Mouse (Mus musculus): Measurements from ENCODE around the gene Lrmda.
A peak's percentile ranks its signal among the peaks of the same experiment; 100 is the strongest.

Gene Lrmda

GRCm38 (mm10) chr14:22019252-22019948 lies at the start of gene Lrmda:
Lrmda (plus strand) TSS chr14:22019712.
- DNase-seq = peak; percentile 71

GRCm38 (mm10) chr14:21981462-21981861 lies 38.0 kb upstream of the Lrmda start:
- DNase-seq = peak; percentile 52

GRCm38 (mm10) chr14:21982096-21982591 lies 37.4 kb upstream of the Lrmda start:
- DNase-seq = no peak

DNA sequence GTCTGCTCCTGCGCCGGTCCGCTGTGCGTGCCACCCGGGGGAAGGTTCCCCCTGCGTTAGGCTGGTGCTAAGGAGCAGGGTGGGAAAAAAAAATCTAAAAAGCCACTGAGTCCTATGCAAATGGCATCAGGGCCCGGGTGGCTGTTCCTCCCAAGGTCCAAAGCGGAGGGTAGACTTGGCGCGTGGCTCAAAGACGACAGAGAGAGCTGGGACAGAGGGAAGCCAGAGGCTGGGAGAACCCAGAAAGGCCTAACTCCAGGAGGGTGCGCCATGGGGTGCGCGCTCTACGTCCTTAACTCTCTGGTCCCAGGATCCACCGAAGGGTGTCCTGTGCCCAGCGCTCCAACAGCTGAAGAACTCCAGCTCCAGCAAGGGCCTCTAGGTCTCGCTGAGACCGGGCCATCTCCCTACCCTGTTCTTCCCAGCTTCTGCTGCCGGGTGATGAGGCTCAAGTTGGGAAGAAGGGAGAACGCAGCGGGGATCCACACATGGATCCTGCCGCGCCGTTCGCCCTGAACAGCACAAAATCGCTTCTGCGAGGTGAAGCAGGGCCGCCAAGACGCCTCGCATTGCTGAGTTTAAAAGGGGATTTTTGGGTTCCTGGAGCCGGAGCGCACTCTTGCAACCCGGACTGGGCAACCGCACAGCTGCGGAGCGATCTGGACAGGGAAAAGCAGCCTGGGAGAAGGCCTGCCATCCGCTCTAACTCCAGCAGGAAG lies 36.8 kb upstream of the Lrmda start:
- no peak for DNase-seq

- DNase-seq = no peak
These were observed 36.1 kb upstream of the Lrmda start for GRCm38 (mm10) chr14:21983311-21983949.

DNA sequence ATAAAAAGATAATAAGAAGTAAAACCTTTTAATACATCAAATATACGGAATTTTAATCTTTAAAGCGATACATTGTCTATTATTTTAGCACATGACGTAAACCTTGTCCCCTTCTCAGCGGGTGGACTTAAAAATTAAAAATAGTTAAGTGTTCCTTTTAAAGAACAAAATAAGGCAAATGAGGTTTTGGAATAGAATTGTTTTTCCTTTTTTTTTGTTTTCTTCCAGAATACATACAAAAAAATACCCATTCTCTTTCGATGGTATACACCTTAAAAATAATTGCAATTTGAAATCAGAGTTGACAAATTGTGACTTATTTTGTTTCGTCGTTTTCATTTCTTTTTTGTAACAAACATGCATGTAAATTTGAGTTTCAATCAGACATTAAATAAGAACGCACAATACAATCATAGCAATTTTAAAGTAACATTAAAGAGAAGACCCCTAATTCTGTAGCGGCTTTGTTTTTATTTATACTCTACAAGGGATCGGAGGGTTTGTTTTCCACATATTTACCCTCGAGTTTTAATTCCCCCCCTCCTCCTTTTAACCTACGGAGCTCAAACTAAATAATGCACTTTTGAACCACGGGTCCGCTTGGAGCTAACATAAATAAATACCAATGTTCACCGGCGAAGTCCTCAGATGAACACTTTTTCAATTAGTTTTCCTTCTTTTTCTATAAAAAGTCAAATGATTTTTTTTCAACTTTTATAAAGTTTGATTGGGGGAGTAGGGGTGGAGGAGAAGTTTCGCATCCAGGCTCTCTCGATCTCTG lies 35.4 kb upstream of the Lrmda start:
- no peak for DNase-seq

GRCm38 (mm10) chr14:21984757-21985425 lies 34.6 kb upstream of the Lrmda start:
- DNase-seq = peak; percentile 7

DNA sequence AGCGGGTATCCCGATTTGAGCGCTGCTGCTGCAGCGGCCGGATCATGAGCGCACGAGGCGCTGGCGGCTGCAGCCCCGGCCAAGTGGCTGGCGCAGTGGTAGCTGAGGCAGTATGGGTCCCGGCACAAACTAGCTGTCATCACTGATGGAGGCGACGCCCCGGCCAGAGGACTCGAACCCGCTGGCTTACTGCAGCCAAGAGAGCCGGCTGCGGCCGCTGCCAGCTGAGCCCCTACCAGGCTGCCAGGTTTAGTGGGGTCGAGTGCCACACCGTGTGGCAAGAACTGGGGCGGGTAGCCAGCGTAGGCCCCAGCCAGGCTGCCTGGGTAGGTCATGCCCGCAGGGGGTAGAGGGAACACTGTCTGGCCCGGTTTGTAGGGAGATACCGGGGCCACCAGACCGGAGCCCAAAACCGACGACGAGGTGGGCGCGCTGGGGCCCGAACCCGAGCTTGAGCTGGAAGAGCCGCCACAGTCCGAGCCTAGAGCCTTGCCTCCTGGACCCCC lies 34.0 kb upstream of the Lrmda start:
- DNase-seq = no peak

DNA sequence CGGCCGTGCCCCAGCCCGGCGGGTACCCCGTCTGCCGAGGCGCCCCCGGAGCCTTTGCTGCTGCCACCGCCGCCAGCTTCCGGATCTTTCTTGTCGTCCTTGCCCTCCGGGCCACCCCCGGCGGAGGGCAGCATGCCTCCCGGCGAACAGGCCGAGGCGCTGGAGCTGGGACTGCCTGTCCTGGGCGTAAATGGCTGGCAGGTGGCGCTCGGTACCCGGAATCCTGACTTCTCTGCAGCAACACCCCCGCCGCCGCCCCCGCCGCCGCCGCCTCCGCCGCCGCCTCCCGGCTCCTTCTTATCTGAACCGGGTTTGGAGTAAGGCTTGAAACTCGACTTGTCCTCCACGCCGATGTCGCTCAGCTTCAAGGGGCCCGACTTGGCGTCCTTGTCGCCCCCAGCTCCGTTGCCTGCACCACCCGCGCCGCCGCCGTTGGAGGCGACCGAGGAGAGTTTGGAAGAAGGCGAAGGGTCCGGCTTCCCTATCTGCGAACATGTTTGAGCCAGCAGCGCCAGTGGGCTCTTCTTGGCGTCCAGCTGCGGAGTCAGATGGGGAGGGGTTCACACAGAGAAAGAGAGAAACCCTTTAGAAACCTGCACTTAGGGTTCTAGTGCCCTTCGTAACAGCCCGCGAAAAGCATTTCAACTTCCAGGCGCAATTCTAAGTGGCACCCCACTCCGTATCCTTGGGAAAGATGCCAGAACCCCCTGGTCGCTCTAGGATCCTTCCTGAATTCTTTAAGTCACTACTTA lies 33.4 kb upstream of the Lrmda start:
- peak; percentile 88 for DNase-seq

DNA sequence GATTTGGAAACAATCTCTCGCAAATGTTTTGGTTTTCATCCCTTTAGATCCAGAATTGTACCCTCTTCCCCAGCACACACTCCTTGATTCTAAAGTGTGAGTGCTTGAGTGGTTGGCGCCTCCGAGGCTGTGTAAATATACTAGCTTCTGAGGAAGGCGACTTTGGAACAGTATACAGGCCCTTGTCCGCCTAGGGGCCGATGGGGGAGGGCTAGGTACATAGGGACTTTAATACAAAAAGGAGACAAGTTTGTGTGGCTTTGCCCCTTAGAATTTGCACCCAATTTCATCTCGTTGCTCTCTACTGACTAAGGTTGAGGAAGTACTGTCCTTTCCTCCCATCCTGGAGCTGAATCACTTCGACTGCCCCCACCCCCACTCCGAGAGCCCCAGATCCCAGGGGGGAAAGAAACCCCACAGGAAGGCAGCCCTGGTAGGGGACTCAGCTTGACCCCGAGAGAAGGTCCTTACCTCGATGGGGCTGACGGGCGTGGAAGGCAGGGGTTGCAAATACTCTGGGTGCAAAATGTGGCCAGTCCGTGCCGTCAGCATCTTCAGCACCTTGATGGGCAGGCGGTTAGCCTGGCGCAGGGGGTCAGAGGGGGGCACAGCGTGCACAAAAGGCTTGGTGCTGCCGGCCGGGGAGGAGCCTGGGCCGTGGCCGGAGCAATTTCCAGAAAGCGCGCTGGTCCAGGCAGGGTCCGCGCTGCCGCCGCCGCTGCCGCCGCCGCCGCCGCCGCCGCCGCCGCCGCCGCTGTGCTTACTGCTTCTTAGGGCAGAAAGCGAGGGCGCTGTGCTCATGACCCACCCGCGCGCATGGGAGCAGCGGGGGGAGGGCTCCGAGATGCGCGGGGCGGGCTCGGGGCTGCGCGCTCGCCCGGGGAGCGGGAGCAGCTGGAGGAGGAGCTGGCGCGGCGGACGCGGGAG lies 32.5 kb upstream of the Lrmda start:
- peak; percentile 38 for DNase-seq

- peak; percentile 96 for DNase-seq
These were observed 31.6 kb upstream of the Lrmda start for GRCm38 (mm10) chr14:21987660-21988576.

DNA sequence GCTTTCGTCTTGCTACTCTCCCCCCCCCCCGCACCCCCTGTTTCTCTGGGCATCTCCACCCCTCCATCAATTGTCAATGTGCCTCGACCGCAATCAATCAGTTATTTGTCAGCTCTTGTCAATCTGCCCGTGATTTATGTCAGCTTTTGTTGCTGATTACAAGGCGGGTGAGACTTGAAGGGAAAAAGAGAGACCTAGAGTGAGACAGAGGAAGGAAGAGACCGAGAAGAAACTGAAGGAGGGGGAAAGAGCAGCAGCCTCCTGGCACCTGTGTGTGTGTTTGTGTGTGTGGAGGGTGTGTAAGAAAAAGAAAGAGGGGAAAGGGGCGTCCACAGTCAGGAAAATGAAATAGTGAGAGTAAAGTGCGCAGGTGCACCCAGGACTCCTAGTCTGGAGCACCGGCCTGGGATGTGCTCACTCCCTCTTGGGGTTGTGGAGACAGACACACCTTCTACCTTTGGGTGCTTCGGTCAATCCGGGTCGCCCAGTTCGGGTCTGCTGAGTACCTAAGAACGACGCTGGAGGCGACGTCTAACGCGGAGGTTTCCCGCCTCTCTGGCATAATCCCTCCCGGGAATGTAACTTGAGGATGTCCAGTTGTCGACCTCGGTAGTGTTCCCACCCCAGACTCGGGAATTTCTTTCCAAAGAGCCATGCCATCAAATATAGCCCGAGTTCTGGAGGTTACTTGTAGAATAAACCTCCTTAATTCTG lies 30.8 kb upstream of the Lrmda start:
- no peak for DNase-seq

DNA sequence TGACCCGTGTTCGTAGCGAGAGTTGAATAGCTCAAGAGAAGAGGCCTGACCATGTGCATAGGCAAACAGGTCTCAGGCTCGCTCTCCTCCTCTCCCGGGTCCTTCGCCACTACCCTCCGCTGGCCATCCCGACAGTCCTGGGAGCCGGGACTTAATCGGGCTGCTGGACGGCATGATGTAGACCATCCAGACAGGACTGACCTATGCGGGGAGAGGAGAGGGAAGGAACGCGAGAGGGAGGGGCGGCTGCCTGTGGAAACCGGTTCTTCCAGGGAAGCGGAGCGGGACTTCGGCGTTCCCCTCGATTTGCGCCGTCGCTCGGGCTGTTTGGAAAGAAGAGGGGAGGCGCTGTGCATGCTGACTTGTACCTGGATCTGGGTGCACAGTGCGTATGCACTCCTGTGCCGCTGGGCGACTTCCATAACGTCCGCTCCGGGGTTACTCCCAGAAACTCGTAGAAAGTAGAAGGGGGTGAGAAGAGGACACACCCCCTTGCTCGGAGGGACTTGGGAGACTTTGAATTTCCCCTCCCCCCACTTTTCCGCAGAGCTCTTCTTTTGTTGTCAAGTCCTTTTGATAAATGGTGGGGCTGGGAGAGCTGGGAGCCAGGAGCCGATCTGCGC lies 30.1 kb upstream of the Lrmda start, which contains the start of gene Zfp503:
Gene Zfp503, minus strand, starts transcription at position 311 of the 623 bp plus-strand sequence.
- peak; percentile 14 for DNase-seq

DNA sequence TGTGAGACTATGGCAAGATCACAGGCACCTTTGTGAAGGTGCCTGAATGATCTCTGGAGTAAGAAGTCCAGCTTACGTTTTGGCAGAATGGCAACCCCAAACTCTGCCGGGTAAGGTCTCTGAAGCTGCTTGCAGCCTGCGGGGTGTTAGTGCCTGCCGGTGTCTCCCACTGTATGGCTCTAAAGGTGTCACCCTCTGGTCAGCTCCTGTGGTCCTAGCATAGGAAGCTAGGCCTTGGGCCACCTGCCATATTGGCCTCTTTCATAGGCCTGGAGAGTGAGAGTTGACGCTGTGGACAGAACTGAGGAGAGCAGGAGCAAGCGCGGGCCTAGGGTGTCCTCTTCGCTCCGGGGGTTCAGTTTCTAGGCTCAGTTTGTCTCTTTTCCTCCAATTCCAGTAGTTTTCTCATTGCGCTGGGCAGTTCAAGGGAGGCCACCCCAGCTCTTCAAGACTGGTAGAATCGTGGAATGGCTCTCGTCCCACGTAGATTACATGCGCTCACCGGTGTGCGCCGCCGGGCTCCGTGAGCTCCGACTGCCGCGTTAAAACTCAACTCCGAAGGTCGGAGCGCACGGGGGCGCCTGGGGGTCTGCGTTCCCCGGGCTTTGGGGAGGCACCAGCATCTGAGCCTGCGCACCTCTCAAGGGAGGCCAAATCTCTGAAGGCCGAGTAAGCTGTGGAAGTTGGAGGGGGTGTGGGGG lies 29.0 kb upstream of the Lrmda start:
- DNase-seq = no peak

GRCm38 (mm10) chr14:21991251-21991780 lies 28.2 kb upstream of the Lrmda start:
- no peak for DNase-seq

DNA sequence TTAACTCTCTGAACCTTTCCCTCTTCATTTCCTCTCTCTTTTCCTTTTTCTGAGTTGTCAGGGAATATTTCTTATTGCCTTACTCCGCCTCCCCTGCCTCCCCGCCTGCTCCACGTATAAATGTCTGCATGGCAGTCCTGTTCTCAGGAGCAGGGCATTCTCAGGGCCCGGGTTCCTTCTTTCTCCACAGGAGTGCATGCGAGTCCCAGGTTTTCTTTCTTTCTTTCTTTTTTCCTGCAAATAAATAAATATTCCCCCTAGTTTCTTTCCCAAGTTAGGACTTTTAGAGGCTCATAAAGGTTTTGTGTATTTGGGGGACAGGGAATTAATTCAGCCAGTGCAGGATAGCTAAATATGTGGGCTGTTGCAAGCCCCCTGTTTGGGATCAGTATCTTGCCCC lies 27.7 kb upstream of the Lrmda start:
- DNase-seq = no peak

- DNase-seq = no peak
These were observed 27.1 kb upstream of the Lrmda start for GRCm38 (mm10) chr14:21992321-21992885.

Data from layer of hippocampus, adult 9-11 months (tissue).